Mouse (Mus musculus): ENCODE measurements around the gene Rapgef2. TPM values are rescaled to one million over a fixed set of nuclear protein-coding genes. Genes with fewer than 3 reads are reported as not detected.

Gene Rapgef2
- polyA plus RNA-seq, 2 experiments from 2014 or later, result 4.3 to 5.8 TPM

DNA sequence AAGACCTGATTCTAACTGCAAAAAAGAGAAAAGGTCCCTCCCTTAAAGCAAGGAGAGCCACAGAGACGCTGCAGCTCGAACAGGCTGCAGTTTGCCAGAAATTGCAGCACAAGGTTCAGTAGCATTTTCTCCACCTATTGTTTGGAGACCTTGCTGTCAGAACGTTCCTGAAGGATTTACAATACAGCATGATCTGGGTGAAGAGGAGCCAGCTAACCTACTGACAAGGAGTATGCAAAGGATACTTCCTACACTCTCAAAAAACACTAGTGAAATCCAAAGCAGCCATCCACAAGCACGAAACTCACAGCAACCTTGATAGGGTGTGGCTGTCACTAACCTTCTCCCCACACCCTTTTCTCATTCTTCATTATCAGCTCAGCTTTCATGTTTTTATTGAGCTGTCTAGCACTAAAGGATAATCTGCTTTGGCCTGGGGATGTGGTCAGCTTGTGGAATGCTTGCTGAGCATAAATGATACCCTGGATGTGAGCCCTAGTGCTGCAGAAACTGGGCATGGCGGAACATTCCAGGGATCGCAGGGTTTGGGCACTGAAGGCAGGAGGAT, 124.4 kb downstream of the Rapgef2 start:
- no peak for ATAC-seq

- no peak for ATAC-seq
Observed at GRCm38 (mm10) chr3:79161093-79161723, 125.1 kb downstream of the Rapgef2 start.

- no peak for ATAC-seq
Observed at GRCm38 (mm10) chr3:79158254-79158653, 128.1 kb downstream of the Rapgef2 start.

GRCm38 (mm10) chr3:79153039-79153487, 133.3 kb downstream of the Rapgef2 start:
- ATAC-seq, result peak; percentile 84

DNA sequence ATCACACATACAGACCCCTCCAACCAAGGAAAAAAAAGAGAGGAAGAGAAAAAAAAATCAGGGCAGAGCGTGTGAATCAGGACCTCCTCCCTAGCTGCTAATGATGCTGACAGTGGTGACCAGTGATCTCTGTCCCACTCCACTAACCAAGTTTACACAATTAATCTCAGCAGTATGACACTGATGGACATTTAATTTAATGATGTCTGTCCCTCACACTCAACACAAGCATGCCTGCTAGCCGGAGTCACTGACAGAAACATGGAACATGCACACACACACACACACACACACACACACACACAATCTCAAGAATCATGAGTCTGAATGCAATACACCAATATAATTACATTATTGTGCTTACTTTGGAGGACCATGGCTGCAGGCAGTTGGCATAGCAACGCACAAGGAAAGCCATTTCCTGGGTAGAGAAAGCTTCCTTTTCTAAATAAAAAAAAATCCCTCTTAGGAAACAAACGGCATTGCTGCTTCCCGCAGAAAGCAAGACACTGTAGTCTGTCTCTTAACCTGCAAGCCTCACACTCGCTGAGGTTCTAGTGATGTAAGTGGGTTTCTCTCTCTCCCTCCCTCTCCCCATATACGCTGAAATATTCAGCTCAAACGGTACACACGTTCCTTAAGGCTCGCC, 140.8 kb downstream of the Rapgef2 start:
- ATAC-seq, result no peak

- ATAC-seq, result no peak
Observed at GRCm38 (mm10) chr3:79144672-79145406, 141.5 kb downstream of the Rapgef2 start.

GRCm38 (mm10) chr3:79144085-79144484, 142.2 kb downstream of the Rapgef2 start:
- no peak for ATAC-seq

DNA sequence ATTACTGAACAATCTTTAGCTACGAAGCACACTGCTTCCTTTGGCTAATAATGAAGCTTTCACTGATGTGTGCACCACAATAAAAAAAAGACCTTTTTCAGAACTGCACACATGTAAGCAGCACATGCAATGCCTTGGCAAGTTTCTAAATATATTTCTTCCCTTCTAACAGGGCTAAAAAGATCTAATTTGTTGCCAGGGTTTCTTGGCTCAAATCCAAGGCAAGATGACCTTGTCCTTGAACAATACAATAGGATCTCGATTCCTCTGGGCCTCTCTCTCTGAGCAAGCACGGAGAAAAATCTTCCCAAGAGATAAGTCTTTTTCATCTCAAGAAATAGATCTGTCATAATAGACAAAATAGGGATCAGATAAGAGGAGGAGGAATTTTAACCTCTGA, 147.1 kb downstream of the Rapgef2 start:
- no peak for ATAC-seq

GRCm38 (mm10) chr3:79138601-79139000, 147.7 kb downstream of the Rapgef2 start:
- no peak for ATAC-seq

DNA sequence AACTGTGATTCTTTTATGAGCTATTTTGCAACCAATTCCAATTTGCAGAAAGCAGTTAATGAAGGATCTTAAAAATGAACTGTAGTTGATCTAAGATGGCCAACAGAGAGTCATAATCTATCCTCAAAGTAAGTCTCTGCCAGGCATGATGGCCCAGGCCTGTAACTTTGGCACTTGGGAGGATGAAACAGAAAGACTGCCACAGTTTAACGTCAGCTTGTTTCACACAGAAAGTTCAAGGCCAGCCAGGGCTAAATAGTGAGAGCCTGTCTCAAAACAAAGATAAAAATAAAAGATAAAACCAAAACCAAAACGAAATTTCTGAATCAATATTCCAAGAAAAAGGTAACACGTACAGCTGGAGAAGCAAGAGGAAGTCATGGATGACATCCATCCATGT, 155.3 kb downstream of the Rapgef2 start:
- no peak for ATAC-seq

DNA sequence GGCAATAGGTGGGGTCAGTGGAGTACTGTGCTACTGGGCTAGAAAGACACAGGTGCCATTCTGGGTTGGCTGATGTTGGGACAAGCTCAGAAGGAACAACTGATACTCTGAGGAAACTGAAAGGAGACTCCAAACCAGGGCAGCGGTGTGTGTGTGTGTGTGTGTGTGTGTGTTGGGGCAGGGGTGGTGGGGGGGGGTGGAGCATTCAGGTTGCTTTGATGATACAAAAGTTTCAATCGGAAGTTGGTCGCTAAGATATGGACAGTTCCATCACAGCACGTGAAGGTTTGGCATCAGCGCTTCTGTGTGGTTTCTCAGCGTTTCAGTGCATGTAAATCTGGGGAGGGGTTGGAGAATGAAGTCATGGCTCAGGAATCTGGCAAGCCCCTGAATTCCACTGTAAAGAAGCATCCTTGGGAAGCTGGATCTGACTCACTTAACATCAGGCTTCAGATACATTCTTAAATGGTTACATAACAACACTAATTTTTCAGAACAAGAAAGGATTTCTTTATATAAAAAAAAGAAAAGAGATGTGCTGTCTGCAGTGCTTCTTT, 157.2 kb downstream of the Rapgef2 start:
- no peak for ATAC-seq

DNA sequence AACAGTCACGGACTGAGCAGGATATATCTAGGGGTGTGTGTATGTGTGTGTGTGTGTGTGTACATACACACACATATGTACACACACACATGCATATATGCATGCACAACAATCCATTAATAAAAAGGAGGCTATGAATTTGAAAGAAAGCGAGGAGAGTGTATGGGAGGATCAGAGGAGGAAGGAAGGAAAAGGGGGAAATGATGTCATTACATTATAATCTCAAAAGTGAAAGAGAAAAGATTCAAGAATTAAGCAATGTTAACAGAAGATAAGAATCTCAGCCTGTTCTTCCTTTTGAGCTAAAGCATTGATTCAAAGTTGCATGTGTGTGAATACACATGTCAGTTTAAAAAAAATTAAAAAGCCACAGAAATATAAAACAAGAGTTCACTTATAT, 158.5 kb downstream of the Rapgef2 start:
- peak; percentile 88 for ATAC-seq

DNA sequence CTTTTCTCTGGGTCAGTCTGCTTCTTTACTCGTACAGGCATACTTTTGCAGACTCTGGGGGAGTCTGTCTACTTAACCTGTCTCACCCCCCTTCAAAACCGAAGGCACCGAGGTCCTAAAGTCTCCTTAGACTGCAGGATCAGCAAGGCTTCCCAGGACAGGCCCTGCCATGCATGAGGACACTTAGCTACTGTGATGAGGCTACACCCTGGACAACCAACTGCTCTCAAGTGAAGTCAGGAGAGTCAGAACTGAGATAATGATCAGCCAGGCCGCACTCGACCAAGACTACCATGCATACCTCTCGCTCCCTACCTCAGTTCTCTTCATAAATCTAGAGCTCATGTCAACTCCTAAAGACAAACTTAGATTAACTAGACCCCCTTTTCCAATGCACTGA, 159.5 kb downstream of the Rapgef2 start:
- no peak for ATAC-seq

DNA sequence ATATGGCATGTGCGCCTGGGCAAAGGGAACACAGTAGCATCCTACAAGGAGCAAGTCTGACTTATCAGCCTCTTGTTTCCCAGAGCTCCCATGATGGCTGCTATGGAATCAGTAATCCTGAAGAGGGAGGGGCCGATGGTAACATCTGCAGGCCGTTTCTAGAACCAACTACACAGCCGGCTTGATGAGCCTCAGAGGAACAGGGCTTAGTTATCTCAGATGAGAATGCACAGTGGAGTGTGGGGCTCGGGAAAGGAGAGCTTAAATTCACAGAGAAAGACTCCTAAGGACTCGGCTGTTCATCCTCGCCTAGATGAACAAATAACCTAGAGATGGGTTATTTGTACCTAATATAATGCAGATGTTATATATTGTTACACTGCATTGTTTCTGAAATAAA, 164.9 kb downstream of the Rapgef2 start:
- ATAC-seq, result no peak

GRCm38 (mm10) chr3:79119983-79120382, 166.3 kb downstream of the Rapgef2 start:
- ATAC-seq, result no peak

- ATAC-seq, result no peak
Observed at GRCm38 (mm10) chr3:79110153-79110552, 176.2 kb downstream of the Rapgef2 start.

DNA sequence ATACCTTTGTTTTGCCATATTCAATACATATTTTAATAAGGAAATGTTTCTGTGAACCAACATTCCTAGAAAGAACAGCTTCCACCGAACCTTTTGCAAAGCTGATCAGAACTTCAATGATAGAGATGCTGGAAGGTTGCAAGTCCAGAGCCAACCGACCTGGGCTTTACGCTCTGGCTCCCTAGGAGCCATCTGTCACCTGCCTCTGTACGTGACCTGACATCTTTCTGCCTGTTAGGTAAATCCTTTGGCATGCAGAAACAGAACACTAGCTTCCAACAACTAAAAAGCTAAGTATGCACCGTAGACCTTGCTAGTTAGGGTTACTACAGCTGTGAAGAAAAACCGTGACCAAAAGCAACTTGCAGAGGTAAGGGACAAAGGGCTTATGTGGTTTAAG, 178.1 kb downstream of the Rapgef2 start:
- ATAC-seq, result no peak

DNA sequence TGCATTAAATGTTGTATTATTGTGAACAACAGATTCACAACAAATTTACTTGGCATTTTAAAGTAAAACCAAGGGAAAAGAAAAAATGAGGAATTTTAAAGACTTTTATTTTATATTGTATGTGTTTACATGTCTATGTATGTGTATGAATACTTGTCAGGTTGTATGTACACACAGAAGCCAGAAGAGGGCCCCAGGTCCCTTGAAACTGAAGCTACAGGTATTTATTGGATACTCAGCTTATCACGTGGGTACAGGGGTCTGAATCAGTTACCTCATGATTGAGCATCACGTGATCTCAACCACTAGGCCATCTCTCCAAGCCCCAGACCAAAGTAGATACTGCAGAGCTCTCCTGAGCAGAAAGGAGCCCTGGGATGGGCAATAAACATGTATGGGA, 180.0 kb downstream of the Rapgef2 start:
- no peak for ATAC-seq

DNA sequence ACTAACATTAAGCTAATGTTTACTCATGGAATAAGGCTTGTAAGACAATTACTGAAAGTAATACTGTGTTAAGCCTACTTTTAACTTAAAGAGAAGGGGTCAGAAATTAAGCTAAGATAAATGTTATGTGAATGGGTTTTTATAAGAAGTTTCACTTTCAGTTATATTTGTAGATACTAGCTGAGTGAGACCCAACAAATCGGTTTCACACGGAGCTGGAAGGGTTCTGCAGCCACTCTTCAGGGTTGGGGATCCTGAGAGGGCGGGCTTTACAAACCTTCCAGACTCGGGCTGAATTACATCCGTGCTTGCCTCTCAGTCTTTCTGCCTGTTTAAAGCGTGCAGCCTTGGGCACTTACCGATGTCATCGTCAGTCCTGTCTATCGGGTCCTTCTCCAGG, 182.7 kb downstream of the Rapgef2 start:
- peak; percentile 64 for ATAC-seq

DNA sequence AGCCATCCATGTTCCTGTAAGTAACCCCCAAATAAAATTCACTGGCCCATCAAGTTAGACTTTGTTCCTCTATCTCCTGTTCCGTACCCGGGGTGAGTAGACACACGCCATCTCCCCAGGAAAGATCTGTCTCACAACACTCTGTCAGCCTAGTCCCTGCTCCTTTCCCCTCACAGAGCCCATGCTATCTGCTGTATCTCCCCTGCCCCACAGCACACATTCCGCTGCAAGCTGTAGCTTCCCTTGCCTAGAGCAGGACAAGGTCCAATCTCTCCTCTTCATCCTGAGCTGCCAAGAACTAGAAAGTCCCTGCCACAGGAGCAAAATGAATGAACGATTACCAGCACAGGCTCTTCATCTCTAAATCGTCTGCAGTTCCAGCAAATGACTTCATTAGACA, 184.6 kb downstream of the Rapgef2 start:
- ATAC-seq, result no peak

DNA sequence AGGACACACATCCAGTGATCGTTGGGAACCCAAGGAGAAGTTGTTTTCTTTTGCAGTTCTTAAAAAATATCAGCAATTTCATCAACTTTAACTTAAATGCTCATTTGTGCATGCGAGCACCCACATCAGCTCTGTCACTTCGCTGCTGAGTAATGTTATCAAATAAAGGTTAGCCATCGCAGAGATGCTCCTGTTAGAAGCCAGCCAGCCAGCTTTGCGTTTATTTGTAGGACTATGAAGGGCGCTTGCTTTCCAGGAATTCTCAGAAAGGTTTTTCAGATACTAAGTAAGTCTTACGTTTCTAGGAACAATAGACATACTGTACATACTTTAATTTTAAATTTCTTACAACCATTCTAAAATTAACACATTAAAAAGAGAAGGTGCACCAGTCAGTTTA, 185.5 kb downstream of the Rapgef2 start:
- no peak for ATAC-seq

- ATAC-seq, result no peak
Observed at GRCm38 (mm10) chr3:79089091-79089490, 197.2 kb downstream of the Rapgef2 start.

- no peak for ATAC-seq
Observed at GRCm38 (mm10) chr3:79088461-79088860, 197.9 kb downstream of the Rapgef2 start.

Measured in activated CD4-positive, CD25-positive, alpha-beta regulatory T cell, adult 4 months (primary cell).